10 mouse cellular contexts compared by ENCODE assay signal in genomic region chr8:124192242-124192641, GRCm38 (mm10).
"Had no signal": no experiment of that assay in that cellular context is flagged by ENCODE, and none has a peak within 500 bp of the region (broad histone marks: within the 10 kb centered on the region; RNA-seq: fewer than 3 reads in every experiment).

No protein-coding gene starts in this region.

- H3K4me2 ChIP-seq: limb, embryonic 15.5 days; liver, embryonic 12.5 days; lung, embryonic 15.5 days; midbrain, embryonic 12.5 days; neural tube, embryonic 13.5 days had no signal

- H3K4me3 ChIP-seq: layer of hippocampus, adult 2 months; limb, embryonic 15.5 days; liver, embryonic 12.5 days; lung, embryonic 15.5 days; midbrain, embryonic 12.5 days; neural tube, embryonic 13.5 days had no signal

- H3K9ac ChIP-seq: limb, embryonic 15.5 days; liver, embryonic 12.5 days; lung, embryonic 15.5 days; midbrain, embryonic 12.5 days; neural tube, embryonic 13.5 days had no signal

- H3K36me3 ChIP-seq: limb, embryonic 15.5 days; liver, embryonic 12.5 days; lung, embryonic 15.5 days; midbrain, embryonic 12.5 days; neural tube, embryonic 13.5 days had no signal

- H3K27me3 ChIP-seq: limb, embryonic 15.5 days; liver, embryonic 12.5 days; midbrain, embryonic 12.5 days; neural tube, embryonic 13.5 days had no signal

- ATAC-seq: liver, embryonic 12.5 days; midbrain, embryonic 16.5 days had no signal

- DNase-seq: kidney, adult 8-10 months; thymus, postnatal 14 days had no signal

- H3K4me1 ChIP-seq: liver, embryonic 12.5 days; midbrain, embryonic 12.5 days had no signal

- H3K9me3 ChIP-seq: limb, embryonic 15.5 days; liver, embryonic 12.5 days; lung, embryonic 15.5 days; midbrain, embryonic 12.5 days; neural tube, embryonic 13.5 days had no signal

- H3K27ac ChIP-seq: kidney, postnatal 0 days; liver, embryonic 12.5 days; lung, embryonic 15.5 days; midbrain, embryonic 12.5 days; neural tube, embryonic 13.5 days had no signal
